Mouse (Mus musculus) G1E (cell line): ENCODE results near the gene Rps9. TPM values are rescaled to one million over a fixed set of nuclear protein-coding genes. Genes with fewer than 3 reads are reported as not detected.
A peak's percentile ranks its signal among the peaks of the same experiment; 100 is the strongest.
"Not testable (repeated sequence)": the region's sequence is repeated elsewhere in the genome, so short reads cannot be mapped to it uniquely, and the experiment has no call there.

Experiments used
- ATAC-seq: 2 replicates; pipeline ENCODE4 v1.8.0; 2016; ENCODE audit warnings: mild to moderate bottlenecking; ENCODE audit not compliant: insufficient number of reproducible peaks, poor library complexity, low FRiP score, severe bottlenecking; ENCODE audit errors: extremely low read depth
- DNase-seq: peaks from one replicate; pipeline ENCODE4 v3.0.0; 2012; ENCODE audit warnings: low spot score
- H3K27me3 ChIP-seq: 2 replicates; pipeline ENCODE4 v1.6.1; 2012; ENCODE audit warnings: mild to moderate bottlenecking, low read length, inconsistent platforms; ENCODE audit not compliant: insufficient read depth
- H3K36me3 ChIP-seq: replicated peaks from 2 replicates; pipeline ENCODE3; 2012; ENCODE audit warnings: mild to moderate bottlenecking, inconsistent platforms
- H3K4me1 ChIP-seq: 2 replicates; pipeline ENCODE4 v1.6.1; 2012; ENCODE audit warnings: low read depth, low read length, inconsistent platforms, mixed read lengths; ENCODE audit not compliant: insufficient read depth
- H3K4me3 ChIP-seq: 2 replicates; pipeline ENCODE4 v1.5.1; 2012; ENCODE audit warnings: low read depth, mild to moderate bottlenecking, inconsistent platforms, low read length, moderate library complexity, mixed read lengths
- H3K9me3 ChIP-seq: replicated peaks from 2 replicates; pipeline ENCODE4 v1.6.1; 2012; ENCODE audit warnings: inconsistent platforms
- CTCF ChIP-seq: IDR thresholded peaks from 2 replicates; pipeline ENCODE4 v1.5.1; 2012; ENCODE audit warnings: low read depth, low read length, inconsistent platforms, mixed read lengths
- GATA1 ChIP-seq: IDR thresholded peaks from 2 replicates; pipeline ENCODE4 v1.6.1; 2012; ENCODE audit warnings: borderline replicate concordance, low read length, inconsistent platforms, mixed read lengths
- GATA2 ChIP-seq: IDR thresholded peaks from 2 replicates; pipeline ENCODE4 v1.6.1; 2012; ENCODE audit warnings: low read depth, low read length, inconsistent platforms, borderline replicate concordance
- POLR2AphosphoS5 ChIP-seq: IDR thresholded peaks from 2 replicates; pipeline ENCODE4 v1.6.1; 2012; ENCODE audit warnings: low read depth, low read length, inconsistent platforms; ENCODE audit not compliant: insufficient replicate concordance
- TAL1 ChIP-seq: conservative IDR thresholded peaks from 2 replicates; pipeline ENCODE4 v1.6.1; 2012; ENCODE audit warnings: low read depth, low read length, inconsistent platforms, mixed read lengths
- polyA plus RNA-seq: library from polyadenylated mRNA; stranded (reverse); fragments of >175 nt; gene quantifications from 2 replicates; pipeline ENCODE4 v1.2.3, GENCODE M21; 2012
- total RNA-seq, 2 experiments: library from RNA; stranded (forward) in 1 of 2; stranded (reverse) in 1 of 2; fragments of 200-1000 nt in 1 of 2; fragments of >200 nt in 1 of 2; fragmentation: Nextera tagmentation in 1 of 2; gene quantifications; 2 replicates each; pipeline ENCODE4 v1.2.3; 2014 to 2017

Gene Rps9
- total and polyA plus RNA-seq, 3 experiments: 1,085 to 2,177 (median 1,340) TPM

- H3K4me3 ChIP-seq: no peak overlapping the region
- no peak for TF ChIP-seq POLR2AphosphoS5
- TF ChIP-seq GATA1: no peak
- H3K27me3 ChIP-seq: no peaks in the 10 kb centered on the region
- ATAC-seq: no peak
- H3K36me3 ChIP-seq: peaks cover 50% of the 10 kb centered on the region
- DNase-seq: no peak
- peaks cover 23% of the 10 kb centered on the region for H3K4me1 ChIP-seq
- no peaks in the 10 kb centered on the region for H3K9me3 ChIP-seq
Observed at GRCm38 (mm10) chr7:3698471-3698870, 5.3 kb upstream of the Rps9 start.

GRCm38 (mm10) chr7:3703148-3703878, 480 bp upstream of the Rps9 start:
- DNase-seq: no peak
- H3K4me1 ChIP-seq: peaks cover 23% of the 10 kb centered on the region
- no peak for ATAC-seq
- H3K9me3 ChIP-seq: no peaks in the 10 kb centered on the region
- H3K27me3 ChIP-seq: no peaks in the 10 kb centered on the region
- TF ChIP-seq POLR2AphosphoS5 (no peak), CTCF (no peak), GATA2 (no peak), GATA1 (no peak), TAL1 (no peak)
- peaks cover 52% of the 10 kb centered on the region for H3K36me3 ChIP-seq
- H3K4me3 ChIP-seq: peak overlapping the region; percentile 75

- no peak for TF ChIP-seq GATA2
- no peak for TF ChIP-seq POLR2AphosphoS5
- no peak for TF ChIP-seq GATA1
- TF ChIP-seq CTCF: no peak
- TF ChIP-seq TAL1: no peak
- ATAC-seq (no peak), DNase-seq (no peak)
- peaks cover 23% of the 10 kb centered on the region for H3K4me1 ChIP-seq
- peaks cover 45% of the 10 kb centered on the region for H3K36me3 ChIP-seq
- H3K27me3 ChIP-seq: no peaks in the 10 kb centered on the region
- no peaks in the 10 kb centered on the region for H3K9me3 ChIP-seq
- H3K4me3 ChIP-seq: peak overlapping the region; percentile 75
Observed at GRCm38 (mm10) chr7:3704475-3704874, 682 bp downstream of the Rps9 start.

GRCm38 (mm10) chr7:3705461-3705860, 1.7 kb downstream of the Rps9 start:
- Histone ChIP-seq H3K4me1 (peaks cover 23% of the 10 kb centered on the region), H3K36me3 (peaks cover 35% of the 10 kb centered on the region), H3K4me3 (peak overlapping the region; percentile 75)
- H3K27me3 ChIP-seq, H3K9me3 ChIP-seq, DNase-seq, ATAC-seq: not testable (repeated sequence)

GRCm38 (mm10) chr7:3705911-3706310, 2.1 kb downstream of the Rps9 start:
- DNase-seq (no peak), ATAC-seq (no peak)
- no peaks in the 10 kb centered on the region for H3K9me3 ChIP-seq
- H3K4me1 ChIP-seq: peaks cover 23% of the 10 kb centered on the region
- no peaks in the 10 kb centered on the region for H3K27me3 ChIP-seq
- peak overlapping the region; percentile 75 for H3K4me3 ChIP-seq
- TF ChIP-seq CTCF (no peak), TAL1 (no peak), POLR2AphosphoS5 (no peak)
- H3K36me3 ChIP-seq: peaks cover 35% of the 10 kb centered on the region

- H3K9me3 ChIP-seq: no peaks in the 10 kb centered on the region
- DNase-seq: no peak
- peaks cover 29% of the 10 kb centered on the region for H3K36me3 ChIP-seq
- H3K27me3 ChIP-seq: no peaks in the 10 kb centered on the region
- peak overlapping the region; percentile 75 for H3K4me3 ChIP-seq
- TF ChIP-seq GATA1 (no peak), GATA2 (no peak), CTCF (no peak), POLR2AphosphoS5 (no peak)
- peaks cover 23% of the 10 kb centered on the region for H3K4me1 ChIP-seq
- no peak for ATAC-seq
Observed at GRCm38 (mm10) chr7:3706343-3706934, 2.6 kb downstream of the Rps9 start.

GRCm38 (mm10) chr7:3707027-3707426, 3.2 kb downstream of the Rps9 start:
- ATAC-seq (peak; percentile 62), DNase-seq (peak; percentile 63)
- H3K36me3 ChIP-seq: peaks cover 28% of the 10 kb centered on the region
- H3K27me3 ChIP-seq: no peaks in the 10 kb centered on the region
- peaks cover 23% of the 10 kb centered on the region for H3K4me1 ChIP-seq
- no peaks in the 10 kb centered on the region for H3K9me3 ChIP-seq
- no peak for TF ChIP-seq CTCF
- no peak for TF ChIP-seq TAL1
- no peak for TF ChIP-seq GATA1
- no peak for TF ChIP-seq POLR2AphosphoS5
- no peak for TF ChIP-seq GATA2
- H3K4me3 ChIP-seq: peak overlapping the region; percentile 20; the same call in 1 of the 2 replicates
